Mouse (Mus musculus) liver, embryonic 15.5 days (tissue): ENCODE results near the gene Phf3. TPM values are rescaled to one million over a fixed set of nuclear protein-coding genes. Genes with fewer than 3 reads are reported as not detected.
"Not testable (repeated sequence)": the region's sequence is repeated elsewhere in the genome, so short reads cannot be mapped to it uniquely, and the experiment has no call there.

Experiments used
- ATAC-seq: fragments of 200-750 bp; cut with Nextera tagmentation; 2 replicates; pipeline ENCODE4 v1.8.0; 2017; ENCODE audit warnings: moderate number of reproducible peaks, mild to moderate bottlenecking, moderate library complexity; ENCODE audit not compliant: insufficient read depth
- H3K27ac ChIP-seq: fragments of 300-500 bp; sonication (generic); replicated peaks from 2 replicates; pipeline ENCODE4 v1.5.1; 2015; ENCODE audit warnings: mild to moderate bottlenecking, inconsistent platforms
- H3K27me3 ChIP-seq: fragments of 300-500 bp; sonication (generic); 2 replicates; pipeline ENCODE4 v1.6.1; 2015; ENCODE audit warnings: mild to moderate bottlenecking, inconsistent platforms
- H3K36me3 ChIP-seq: fragments of 300-500 bp; sonication (generic); replicated peaks from 2 replicates; pipeline ENCODE4 v1.6.1; 2015; ENCODE audit warnings: moderate library complexity, mild to moderate bottlenecking, inconsistent platforms
- H3K4me1 ChIP-seq: fragments of 300-500 bp; sonication (generic); replicated peaks from 2 replicates; pipeline ENCODE4 v1.6.1; 2015; ENCODE audit warnings: inconsistent platforms
- H3K4me2 ChIP-seq: fragments of 300-500 bp; sonication (generic); 2 replicates; pipeline ENCODE4 v1.6.1; 2015; ENCODE audit warnings: moderate library complexity, mild to moderate bottlenecking, inconsistent platforms
- H3K4me3 ChIP-seq: fragments of 300-500 bp; sonication (generic); replicated peaks from 2 replicates; pipeline ENCODE4 v1.5.1; 2015; ENCODE audit warnings: mild to moderate bottlenecking, inconsistent platforms
- H3K9ac ChIP-seq: fragments of 300-500 bp; sonication (generic); 2 replicates; pipeline ENCODE4 v1.6.1; 2015; ENCODE audit warnings: moderate library complexity, mild to moderate bottlenecking, inconsistent platforms
- H3K9me3 ChIP-seq: fragments of 300-500 bp; sonication (generic); replicated peaks from 2 replicates; pipeline ENCODE4 v1.6.1; 2016; ENCODE audit warnings: inconsistent platforms
- WGBS: fragments of 180-500 bp; shearing (Covaris S2); methylation state at CpG from one replicate; pipeline ENCODE4 v1.1.7; 2015; ENCODE audit warnings: mixed read lengths; ENCODE audit not compliant: insufficient replicate concordance; 5-methylcytosine and 5-hydroxymethylcytosine counted together
- polyA plus RNA-seq: library from polyadenylated mRNA; unstranded; fragments of >200 nt; fragmentation: Nextera tagmentation; extraction: Ambion mirVana; gene quantifications from 2 replicates; pipeline ENCODE4 v1.2.1, GENCODE M21; 2015

The Phf3 gene
- 13.7 TPM in 2 replicates for polyA plus RNA-seq

DNA sequence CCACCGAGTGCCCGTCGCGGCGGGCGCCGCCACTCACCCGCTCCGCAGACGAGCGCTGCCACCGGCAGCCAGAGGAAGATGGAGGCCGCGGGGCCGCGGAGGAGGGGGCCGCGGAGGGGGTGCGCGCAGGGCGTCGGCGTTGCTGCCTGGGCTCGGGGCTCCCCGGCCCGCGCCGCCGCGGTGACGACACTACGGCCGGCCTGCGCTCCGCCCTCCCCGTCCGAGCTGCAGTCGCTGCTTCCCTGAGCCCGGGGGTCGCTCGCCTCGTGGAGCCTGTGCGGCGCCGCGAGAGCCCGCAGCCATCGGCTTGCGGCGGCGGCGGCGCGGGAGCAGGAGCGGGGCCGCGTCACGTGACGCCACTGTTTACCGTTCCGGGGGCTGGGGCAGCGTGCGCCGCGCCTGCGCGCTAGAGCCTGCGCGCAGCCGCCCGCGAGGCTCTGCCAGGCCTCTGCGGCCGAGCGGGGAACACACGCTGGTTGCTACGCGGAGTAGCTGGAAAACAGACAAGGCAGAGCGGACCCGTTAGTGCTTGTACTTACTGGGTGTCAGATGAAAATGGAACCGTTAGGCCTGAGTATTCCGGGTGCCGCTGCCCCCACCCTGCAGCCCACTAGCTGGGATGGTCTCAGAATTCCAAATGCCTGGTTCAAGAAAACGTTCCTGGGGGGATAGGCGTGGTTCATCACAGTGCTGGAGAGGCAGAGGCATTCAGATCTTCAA lies at the start of gene Phf3:
Gene Phf3 (minus strand): TSS at position 381 of the 720 bp plus-strand sequence.
- H3K27me3 ChIP-seq = no peaks in the 10 kb centered on the region
- WGBS = under 1% methylated on average over 71 of the region's 85 CpGs
- H3K4me1 ChIP-seq = peaks cover 28% of the 10 kb centered on the region
- H3K9ac ChIP-seq = peak within 1 kb of the TSS; percentile 97
- peak within 1 kb of the TSS; percentile 96 for H3K27ac ChIP-seq
- peak within 1 kb of the TSS; percentile 69 for H3K4me2 ChIP-seq
- ATAC-seq = peak; percentile 89
- no peaks in the 10 kb centered on the region for H3K9me3 ChIP-seq
- H3K36me3 ChIP-seq = no peaks in the 10 kb centered on the region
- H3K4me3 ChIP-seq = peak within 1 kb of the TSS; percentile 96

DNA sequence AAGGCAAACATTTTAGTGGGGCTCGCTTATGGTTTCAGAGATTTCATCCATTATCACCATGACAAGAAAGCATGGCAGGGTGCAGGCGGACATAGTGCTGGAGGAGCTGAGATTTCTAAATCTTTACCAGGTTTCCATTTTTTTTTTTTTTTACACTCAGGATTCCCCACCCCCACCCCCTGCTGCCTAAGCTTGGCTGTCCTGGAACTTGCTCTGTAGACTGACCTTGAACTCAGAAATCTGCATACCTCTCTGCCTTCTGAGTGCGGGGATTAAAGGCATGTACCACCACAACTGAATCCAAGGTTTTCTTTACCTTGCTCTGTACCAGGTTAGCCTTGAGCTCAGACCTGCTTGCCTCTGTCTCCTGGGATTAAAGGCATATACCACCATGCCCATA lies 48.5 kb upstream of the Phf3 start:
- Histone ChIP-seq H3K9me3 (no peaks in the 10 kb centered on the region), H3K4me3 (no peak overlapping the region), H3K36me3 (no peaks in the 10 kb centered on the region), H3K4me2 (no peak overlapping the region), H3K27me3 (no peaks in the 10 kb centered on the region), H3K27ac (no peak overlapping the region), H3K9ac (no peak overlapping the region), H3K4me1 (no peaks in the 10 kb centered on the region)
- WGBS = 57% methylated on average over 3 of the region's 3 CpGs
- ATAC-seq = no peak

DNA sequence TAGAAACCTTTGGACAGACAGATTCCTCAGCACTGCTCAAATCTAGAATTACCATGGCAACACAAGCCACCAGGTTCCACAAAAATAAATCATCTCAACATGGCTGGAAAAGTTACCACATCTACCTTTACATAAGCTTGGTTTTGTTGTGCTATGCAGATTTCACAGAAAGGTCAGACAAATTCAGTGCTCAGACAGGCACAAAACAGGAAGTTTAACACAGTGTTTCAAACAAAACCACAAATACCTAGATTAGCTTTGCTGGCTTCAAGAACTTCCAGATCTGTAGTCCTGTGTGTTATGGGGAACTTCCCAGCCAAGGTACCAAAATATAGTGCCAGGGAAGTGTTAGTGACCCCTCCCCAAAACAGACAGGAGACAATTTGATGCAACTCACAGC lies 47.5 kb upstream of the Phf3 start:
- H3K4me3 ChIP-seq = no peak overlapping the region
- no peaks in the 10 kb centered on the region for H3K27me3 ChIP-seq
- H3K9me3 ChIP-seq = no peaks in the 10 kb centered on the region
- no peak overlapping the region for H3K27ac ChIP-seq
- no peak overlapping the region for H3K4me2 ChIP-seq
- H3K36me3 ChIP-seq = no peaks in the 10 kb centered on the region
- no peak for ATAC-seq
- H3K9ac ChIP-seq = no peak overlapping the region
- H3K4me1 ChIP-seq = no peaks in the 10 kb centered on the region

DNA sequence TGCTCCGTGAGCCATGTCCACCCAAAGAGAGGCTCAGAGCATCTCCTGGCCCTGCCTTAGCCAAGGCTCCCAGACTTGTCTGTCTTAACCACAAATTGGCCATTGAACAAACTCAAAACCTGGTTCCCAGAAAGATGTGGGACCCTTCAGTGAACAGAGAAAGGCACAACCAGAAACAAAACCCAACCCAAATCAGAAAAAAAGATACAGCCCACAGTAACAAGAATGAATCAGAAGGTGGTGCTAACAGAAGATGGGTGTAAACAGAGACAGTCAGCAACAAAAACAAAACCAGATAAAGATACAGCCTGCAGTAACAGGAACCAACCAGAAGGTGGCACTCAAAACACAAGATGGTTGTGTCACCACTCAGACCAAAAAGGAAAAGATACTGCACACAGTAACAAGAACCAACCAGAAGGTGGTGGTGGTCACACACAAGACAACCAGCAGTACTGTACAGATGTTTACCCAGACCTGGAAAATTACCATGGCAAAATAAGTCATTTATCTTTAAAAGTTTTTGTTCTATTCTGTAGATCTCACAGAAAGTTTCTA lies 47.0 kb upstream of the Phf3 start:
- no peak overlapping the region for H3K9ac ChIP-seq
- no peaks in the 10 kb centered on the region for H3K36me3 ChIP-seq
- H3K4me1 ChIP-seq = no peaks in the 10 kb centered on the region
- H3K27ac ChIP-seq = no peak overlapping the region
- H3K4me2 ChIP-seq = no peak overlapping the region
- no peak for ATAC-seq
- 68% methylated on average over 1 of the region's 1 CpGs for WGBS
- H3K27me3 ChIP-seq = no peaks in the 10 kb centered on the region
- no peaks in the 10 kb centered on the region for H3K9me3 ChIP-seq
- no peak overlapping the region for H3K4me3 ChIP-seq

DNA sequence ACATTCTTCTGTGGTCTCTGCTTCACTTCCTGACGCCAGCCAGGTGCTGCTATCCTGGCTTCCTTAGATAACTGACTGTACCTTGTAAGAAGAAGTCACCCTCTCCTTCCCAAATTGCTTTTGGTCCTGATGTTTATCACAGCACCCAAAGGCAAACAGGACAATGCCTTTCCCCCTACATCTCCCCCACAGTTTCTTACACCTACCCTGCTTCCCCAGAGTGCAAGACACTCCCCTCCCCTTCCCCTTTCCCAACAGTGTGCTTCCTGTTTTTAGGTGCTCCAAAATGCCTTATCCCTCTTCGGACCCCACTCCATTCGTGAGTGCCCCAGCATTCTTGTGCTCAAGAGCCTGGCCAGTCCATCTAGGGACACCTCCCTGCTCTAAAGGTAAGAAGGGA lies 36.5 kb upstream of the Phf3 start:
- 26% methylated on average over 3 of the region's 3 CpGs for whole genome bisulfite sequencing
- Histone ChIP-seq H3K4me1 (no peaks in the 10 kb centered on the region), H3K27ac (no peak overlapping the region), H3K9ac (no peak overlapping the region), H3K27me3 (no peaks in the 10 kb centered on the region), H3K4me2 (no peak overlapping the region), H3K4me3 (no peak overlapping the region), H3K36me3 (no peaks in the 10 kb centered on the region), H3K9me3 (no peaks in the 10 kb centered on the region)
- ATAC-seq = no peak

DNA sequence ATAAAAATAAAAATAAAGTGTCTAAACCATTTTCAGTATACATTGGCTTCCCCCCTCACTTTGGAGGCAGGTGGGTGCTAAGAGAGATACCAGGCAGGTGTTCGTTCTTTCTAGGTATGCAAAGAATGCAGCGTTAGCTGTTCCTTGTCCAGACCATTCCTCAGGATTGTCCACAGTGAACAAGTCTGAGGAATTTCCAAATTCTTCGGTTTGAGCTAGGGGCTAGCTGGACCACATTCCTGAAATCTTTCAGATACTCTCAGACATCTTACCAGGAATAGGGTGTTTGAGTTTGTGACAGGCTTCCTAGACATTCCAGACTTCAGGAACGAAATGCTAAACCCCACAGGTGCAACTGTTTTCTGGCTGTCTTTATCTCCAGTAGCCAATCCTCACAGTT lies 35.1 kb upstream of the Phf3 start:
- no peak overlapping the region for H3K9ac ChIP-seq
- no peaks in the 10 kb centered on the region for H3K36me3 ChIP-seq
- 62% methylated on average over 4 of the region's 4 CpGs for WGBS
- no peaks in the 10 kb centered on the region for H3K27me3 ChIP-seq
- no peaks in the 10 kb centered on the region for H3K9me3 ChIP-seq
- no peak overlapping the region for H3K4me3 ChIP-seq
- no peak for ATAC-seq
- no peak overlapping the region for H3K27ac ChIP-seq
- H3K4me2 ChIP-seq = no peak overlapping the region
- no peaks in the 10 kb centered on the region for H3K4me1 ChIP-seq

DNA sequence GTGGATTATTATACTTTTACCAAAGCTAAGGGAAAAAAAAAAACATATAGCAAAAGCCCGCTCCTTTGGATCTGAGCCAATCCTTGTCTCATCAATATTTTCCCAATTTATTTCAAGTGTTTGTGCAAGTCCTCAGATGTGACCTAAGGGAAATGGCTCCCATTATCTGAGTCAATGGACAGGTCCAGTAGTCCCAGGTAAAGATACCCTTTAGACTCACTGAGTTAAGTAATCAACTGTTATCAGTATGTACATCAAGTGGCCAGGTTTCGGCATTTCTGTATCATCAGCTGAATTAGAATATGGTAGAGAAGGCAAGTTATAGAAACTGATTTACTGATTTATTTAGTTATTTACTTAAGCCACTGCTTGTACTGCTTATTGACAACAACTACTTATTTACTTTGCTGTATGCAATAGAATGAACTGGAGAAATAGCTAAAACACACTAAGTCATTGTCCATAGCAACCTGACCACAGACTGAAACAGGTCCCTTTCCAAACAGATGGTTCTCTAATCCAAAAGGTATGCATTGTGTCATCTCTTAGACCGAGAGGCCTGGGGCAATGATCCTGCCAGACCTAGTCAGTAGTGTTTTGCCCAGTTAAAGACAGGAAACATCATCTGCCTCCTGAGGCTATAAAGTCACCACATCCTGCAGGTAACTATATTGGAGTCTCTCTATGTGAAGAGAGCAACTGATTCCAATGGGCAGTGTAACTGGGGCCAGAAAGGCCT lies 29.9 kb upstream of the Phf3 start:
- Histone ChIP-seq H3K9ac (no peak overlapping the region), H3K4me1 (no peaks in the 10 kb centered on the region), H3K36me3 (no peaks in the 10 kb centered on the region), H3K4me3 (no peak overlapping the region), H3K9me3 (no peaks in the 10 kb centered on the region), H3K27ac (no peak overlapping the region), H3K27me3 (no peaks in the 10 kb centered on the region), H3K4me2 (no peak overlapping the region)
- WGBS = 51% methylated on average over 3 of the region's 3 CpGs
- no peak for ATAC-seq

DNA sequence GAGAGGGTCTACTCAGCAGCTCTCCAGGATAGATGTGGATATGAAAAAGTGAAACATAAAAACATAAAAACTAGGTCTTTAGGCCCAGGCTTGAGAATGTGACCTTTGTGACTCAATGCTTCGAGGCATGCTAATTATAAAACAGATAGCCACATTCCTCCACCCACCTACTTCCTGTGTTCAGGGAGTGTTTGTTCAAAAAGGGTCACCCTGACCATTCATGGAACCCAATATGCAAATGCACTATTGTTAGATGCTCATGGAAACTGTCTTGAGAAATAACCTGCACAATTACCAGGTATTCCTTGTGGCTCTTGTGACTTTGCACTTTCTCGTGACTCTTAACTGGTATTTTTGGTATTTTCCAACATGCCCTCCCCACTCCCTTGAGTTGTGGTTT lies 25.0 kb upstream of the Phf3 start:
- Histone ChIP-seq H3K9ac (no peak overlapping the region), H3K36me3 (no peaks in the 10 kb centered on the region), H3K9me3 (no peaks in the 10 kb centered on the region), H3K4me3 (no peak overlapping the region), H3K27me3 (no peaks in the 10 kb centered on the region), H3K4me1 (no peaks in the 10 kb centered on the region), H3K4me2 (no peak overlapping the region), H3K27ac (no peak overlapping the region)
- WGBS = 59% methylated on average over 2 of the region's 2 CpGs
- no peak for ATAC-seq

DNA sequence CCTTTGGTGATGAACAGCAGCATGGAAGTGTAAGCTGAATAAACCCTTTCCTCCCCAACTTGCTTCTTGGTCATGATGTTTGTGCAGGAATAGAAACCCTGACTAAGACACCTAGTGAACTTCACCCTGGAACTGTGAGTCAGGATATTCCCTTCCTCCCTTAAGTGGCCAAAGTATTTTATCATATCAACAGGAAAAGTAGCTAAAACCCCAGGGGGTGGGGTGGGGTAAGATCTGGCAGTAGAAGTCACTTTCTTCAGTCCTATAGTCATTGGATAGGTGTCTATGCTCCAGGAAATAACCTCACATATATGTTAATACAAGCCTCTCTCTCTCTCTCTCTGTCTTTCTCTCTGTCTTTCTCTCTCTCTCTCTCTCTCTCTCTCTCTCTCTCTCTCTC lies 21.6 kb upstream of the Phf3 start:
- H3K27me3 ChIP-seq, ATAC-seq, H3K9me3 ChIP-seq, H3K27ac ChIP-seq, H3K4me1 ChIP-seq, H3K36me3 ChIP-seq, H3K4me3 ChIP-seq, H3K4me2 ChIP-seq, H3K9ac ChIP-seq: not testable (repeated sequence)

DNA sequence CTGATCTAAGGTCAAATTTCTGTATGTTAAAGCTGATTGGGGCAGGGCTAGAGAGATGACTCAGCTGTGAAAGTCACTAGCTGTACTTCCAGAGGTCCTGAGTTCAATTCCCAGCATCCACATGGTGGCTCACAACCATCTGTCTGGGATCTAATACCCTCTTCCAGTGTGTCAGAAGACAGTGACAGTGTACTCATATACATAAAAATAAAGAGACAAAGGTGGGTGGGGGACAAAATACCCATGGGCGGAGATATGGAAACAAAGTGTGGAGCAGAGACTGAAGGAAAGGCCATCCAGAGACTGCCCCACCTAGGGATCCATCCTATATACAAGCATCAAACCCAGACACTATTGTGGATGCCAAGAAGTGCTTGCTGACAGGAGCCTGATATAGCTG lies 10.1 kb upstream of the Phf3 start:
- H3K4me1 ChIP-seq, H3K27ac ChIP-seq, H3K9me3 ChIP-seq, H3K4me3 ChIP-seq, H3K27me3 ChIP-seq, H3K4me2 ChIP-seq, ATAC-seq, H3K36me3 ChIP-seq, H3K9ac ChIP-seq: not testable (repeated sequence)
- WGBS = 83% methylated on average over 1 of the region's 1 CpGs

DNA sequence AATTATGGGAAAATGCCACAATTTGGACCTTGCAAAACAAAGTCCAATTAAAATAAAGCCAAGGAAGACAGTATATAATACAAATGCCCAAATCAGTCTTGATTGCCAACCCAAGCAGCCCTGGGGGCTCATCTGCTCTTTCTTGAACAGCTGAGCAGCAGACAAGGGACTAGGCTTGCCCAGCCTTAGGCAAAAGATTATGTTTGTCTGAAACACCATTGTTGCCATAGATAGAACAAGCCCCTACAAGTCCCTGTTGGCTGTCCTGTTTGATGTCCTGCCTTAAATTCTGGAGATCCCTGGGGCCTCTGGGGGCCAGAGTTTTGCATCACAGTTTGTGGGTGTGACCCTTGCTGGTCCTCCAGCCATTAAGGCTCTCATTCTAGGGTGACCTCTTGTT lies 2.0 kb upstream of the Phf3 start:
- Histone ChIP-seq H3K9ac (no peak overlapping the region), H3K27me3 (no peaks in the 10 kb centered on the region), H3K36me3 (no peaks in the 10 kb centered on the region), H3K4me2 (no peak overlapping the region), H3K4me3 (no peak overlapping the region), H3K27ac (no peak overlapping the region), H3K9me3 (no peaks in the 10 kb centered on the region), H3K4me1 (peaks cover 21% of the 10 kb centered on the region)
- no peak for ATAC-seq
